Mouse (Mus musculus): ENCODE data around the gene Med17. TPM values are rescaled to one million over a fixed set of nuclear protein-coding genes. Genes with fewer than 3 reads are reported as not detected.

Med17 gene
- polyA plus RNA-seq, 1 experiment from 2014 or later, result 46.7 TPM

GRCm38 (mm10) chr9:15280491-15280879 is 754 bp upstream of the Med17 start:
- peak; percentile 43 for ATAC-seq (ENCODE audit: low FRiP score, low read depth)
- Histone ChIP-seq H3K9me3 (no peaks in the 10 kb centered on the region), H3K27ac (no peak overlapping the region), H3K27me3 (replicated peaks) (no peaks in the 10 kb centered on the region), H3K4me1 (peaks cover 15% of the 10 kb centered on the region), H3K4me3 (peak overlapping the region; percentile 96), H3K36me3 (peaks cover 7% of the 10 kb centered on the region), H3K9ac (peak overlapping the region; percentile 95), H3K4me2 (replicated peaks) (peak overlapping the region; percentile 79)
- WGBS, result 46% methylated on average over 5 of the region's 5 CpGs

GRCm38 (mm10) chr9:15279139-15279648 is 537 bp downstream of the Med17 start:
- Histone ChIP-seq H3K9ac (peak overlapping the region; percentile 95), H3K9me3 (no peaks in the 10 kb centered on the region), H3K27ac (peak overlapping the region; percentile 71), H3K27me3 (replicated peaks) (no peaks in the 10 kb centered on the region), H3K4me2 (replicated peaks) (peak overlapping the region; percentile 79), H3K4me3 (peak overlapping the region; percentile 96), H3K4me1 (peaks cover 15% of the 10 kb centered on the region), H3K36me3 (peaks cover 18% of the 10 kb centered on the region)
- 10% methylated on average over 19 of the region's 19 CpGs for WGBS
- no peak for ATAC-seq (ENCODE audit: low FRiP score, low read depth)

GRCm38 (mm10) chr9:15278343-15278742 is 1.4 kb downstream of the Med17 start:
- Histone ChIP-seq H3K4me2 (replicated peaks) (no peak overlapping the region), H3K9me3 (no peaks in the 10 kb centered on the region), H3K36me3 (peaks cover 26% of the 10 kb centered on the region), H3K27me3 (replicated peaks) (no peaks in the 10 kb centered on the region), H3K27ac (no peak overlapping the region), H3K4me1 (peaks cover 15% of the 10 kb centered on the region), H3K4me3 (no peak overlapping the region), H3K9ac (no peak overlapping the region)
- ATAC-seq (ENCODE audit: low FRiP score, low read depth), result no peak
- 93% methylated on average over 3 of the region's 3 CpGs for WGBS

- no peak overlapping the region for H3K4me3 ChIP-seq
- no peak overlapping the region for H3K9ac ChIP-seq
- H3K4me1 ChIP-seq, result peaks cover 15% of the 10 kb centered on the region
- peaks cover 41% of the 10 kb centered on the region for H3K36me3 ChIP-seq
- 95% methylated on average over 4 of the region's 4 CpGs for WGBS
- no peak overlapping the region for H3K4me2 ChIP-seq (replicated peaks)
- H3K27ac ChIP-seq, result no peak overlapping the region
- H3K9me3 ChIP-seq, result no peaks in the 10 kb centered on the region
- H3K27me3 ChIP-seq (replicated peaks), result no peaks in the 10 kb centered on the region
- ATAC-seq (ENCODE audit: low FRiP score, low read depth), result no peak
These were observed 2.9 kb downstream of the Med17 start for GRCm38 (mm10) chr9:15276855-15277254.

- Histone ChIP-seq H3K9ac (no peak overlapping the region), H3K4me2 (replicated peaks) (no peak overlapping the region), H3K27ac (no peak overlapping the region), H3K4me1 (peaks cover 6% of the 10 kb centered on the region), H3K27me3 (replicated peaks) (no peaks in the 10 kb centered on the region), H3K9me3 (no peaks in the 10 kb centered on the region), H3K36me3 (peaks cover 70% of the 10 kb centered on the region), H3K4me3 (no peak overlapping the region)
- WGBS, result 93% methylated on average over 2 of the region's 2 CpGs
- no peak for ATAC-seq (ENCODE audit: low FRiP score, low read depth)
These were observed 5.8 kb downstream of the Med17 start for GRCm38 (mm10) chr9:15273981-15274380.

- Histone ChIP-seq H3K36me3 (peaks cover 73% of the 10 kb centered on the region), H3K9ac (no peak overlapping the region), H3K4me1 (no peaks in the 10 kb centered on the region), H3K4me3 (no peak overlapping the region), H3K27me3 (replicated peaks) (no peaks in the 10 kb centered on the region), H3K9me3 (no peaks in the 10 kb centered on the region), H3K4me2 (replicated peaks) (no peak overlapping the region), H3K27ac (no peak overlapping the region)
- 97% methylated on average over 10 of the region's 10 CpGs for WGBS
- ATAC-seq (ENCODE audit: low FRiP score, low read depth), result no peak
These were observed 16.2 kb downstream of the Med17 start for GRCm38 (mm10) chr9:15263487-15263886.

- H3K4me3 ChIP-seq, result no peak overlapping the region
- H3K9me3 ChIP-seq, result no peaks in the 10 kb centered on the region
- no peak overlapping the region for H3K9ac ChIP-seq
- no peaks in the 10 kb centered on the region for H3K27me3 ChIP-seq (replicated peaks)
- peaks cover 63% of the 10 kb centered on the region for H3K36me3 ChIP-seq
- ATAC-seq (ENCODE audit: low FRiP score, low read depth), result no peak
- H3K4me1 ChIP-seq, result no peaks in the 10 kb centered on the region
- 96% methylated on average over 8 of the region's 8 CpGs for WGBS
- H3K4me2 ChIP-seq (replicated peaks), result no peak overlapping the region
- no peak overlapping the region for H3K27ac ChIP-seq
These were observed 17.8 kb downstream of the Med17 start for GRCm38 (mm10) chr9:15261980-15262379.

GRCm38 (mm10) chr9:15256214-15256613 is 23.5 kb downstream of the Med17 start:
- Histone ChIP-seq H3K36me3 (peaks cover 10% of the 10 kb centered on the region), H3K4me3 (no peak overlapping the region), H3K4me2 (replicated peaks) (no peak overlapping the region), H3K9ac (no peak overlapping the region), H3K9me3 (no peaks in the 10 kb centered on the region), H3K27ac (no peak overlapping the region), H3K4me1 (no peaks in the 10 kb centered on the region), H3K27me3 (replicated peaks) (no peaks in the 10 kb centered on the region)
- 78% methylated on average over 3 of the region's 3 CpGs for WGBS
- no peak for ATAC-seq (ENCODE audit: low FRiP score, low read depth)

- H3K4me2 ChIP-seq (replicated peaks), result no peak overlapping the region
- no peaks in the 10 kb centered on the region for H3K27me3 ChIP-seq (replicated peaks)
- no peaks in the 10 kb centered on the region for H3K4me1 ChIP-seq
- WGBS, result 80% methylated on average over 7 of the region's 7 CpGs
- H3K9me3 ChIP-seq, result no peaks in the 10 kb centered on the region
- H3K9ac ChIP-seq, result no peak overlapping the region
- ATAC-seq (ENCODE audit: low FRiP score, low read depth), result no peak
- no peak overlapping the region for H3K4me3 ChIP-seq
- no peak overlapping the region for H3K27ac ChIP-seq
- H3K36me3 ChIP-seq, result no peaks in the 10 kb centered on the region
These were observed 25.2 kb downstream of the Med17 start for GRCm38 (mm10) chr9:15254501-15254900.

- no peaks in the 10 kb centered on the region for H3K36me3 ChIP-seq
- no peak overlapping the region for H3K4me2 ChIP-seq (replicated peaks)
- H3K9ac ChIP-seq, result no peak overlapping the region
- H3K4me1 ChIP-seq, result no peaks in the 10 kb centered on the region
- no peak overlapping the region for H3K4me3 ChIP-seq
- H3K9me3 ChIP-seq, result no peaks in the 10 kb centered on the region
- no peak overlapping the region for H3K27ac ChIP-seq
- H3K27me3 ChIP-seq (replicated peaks), result no peaks in the 10 kb centered on the region
- no peak for ATAC-seq (ENCODE audit: low FRiP score, low read depth)
- 85% methylated on average over 7 of the region's 7 CpGs for WGBS
These were observed 27.5 kb downstream of the Med17 start for GRCm38 (mm10) chr9:15252196-15252595.

GRCm38 (mm10) chr9:15250376-15250775 is 29.4 kb downstream of the Med17 start:
- Histone ChIP-seq H3K4me3 (no peak overlapping the region), H3K27me3 (replicated peaks) (no peaks in the 10 kb centered on the region), H3K9ac (no peak overlapping the region), H3K27ac (no peak overlapping the region), H3K4me1 (no peaks in the 10 kb centered on the region), H3K4me2 (replicated peaks) (no peak overlapping the region), H3K36me3 (no peaks in the 10 kb centered on the region), H3K9me3 (no peaks in the 10 kb centered on the region)
- WGBS, result 78% methylated on average over 7 of the region's 7 CpGs
- no peak for ATAC-seq (ENCODE audit: low FRiP score, low read depth)

GRCm38 (mm10) chr9:15245319-15246075 is 34.2 kb downstream of the Med17 start:
- H3K4me2 ChIP-seq (replicated peaks), result no peak overlapping the region
- no peaks in the 10 kb centered on the region for H3K36me3 ChIP-seq
- no peaks in the 10 kb centered on the region for H3K4me1 ChIP-seq
- no peak overlapping the region for H3K4me3 ChIP-seq
- no peak overlapping the region for H3K27ac ChIP-seq
- WGBS, result 59% methylated on average over 14 of the region's 14 CpGs
- no peak for ATAC-seq (ENCODE audit: low FRiP score, low read depth)
- no peak overlapping the region for H3K9ac ChIP-seq
- H3K9me3 ChIP-seq, result no peaks in the 10 kb centered on the region
- no peaks in the 10 kb centered on the region for H3K27me3 ChIP-seq (replicated peaks)

- Histone ChIP-seq H3K4me2 (replicated peaks) (no peak overlapping the region), H3K36me3 (no peaks in the 10 kb centered on the region), H3K4me3 (no peak overlapping the region), H3K27me3 (replicated peaks) (no peaks in the 10 kb centered on the region), H3K9ac (no peak overlapping the region), H3K9me3 (no peaks in the 10 kb centered on the region), H3K4me1 (peaks cover 14% of the 10 kb centered on the region; the same call in 1 of the 2 replicates), H3K27ac (no peak overlapping the region)
- 100% methylated on average over 1 of the region's 1 CpGs for WGBS
- no peak for ATAC-seq (ENCODE audit: low FRiP score, low read depth)
These were observed 37.6 kb downstream of the Med17 start for GRCm38 (mm10) chr9:15242130-15242529.

Data from neural tube, embryonic 12.5 days (tissue).